Mouse (Mus musculus): ENCODE measurements around the gene Dysf.

GRCm38 (mm10) chr6:84009915-84010302 lies 1.5 kb downstream of the Dysf start:
- TF ChIP-seq ZC3H11A (IDR thresholded peaks at IDR 0.05; ENCODE audit: low read depth, low read length): no peak
- TF ChIP-seq TBP (conservative IDR thresholded peaks at IDR 0.05; ENCODE audit: low read depth, low read length): no peak
- no peak for TF ChIP-seq HCFC1 (IDR thresholded peaks at IDR 0.05; ENCODE audit: low read depth, low read length)
- no peak for TF ChIP-seq CTCF (conservative IDR thresholded peaks at IDR 0.05 in 1 of 2, IDR thresholded peaks at IDR 0.05 in 1 of 2; ENCODE audit: low read depth in 2 of 2, low read length in 2 of 2)
- no peak for TF ChIP-seq ELF1 (IDR thresholded peaks at IDR 0.05; ENCODE audit: low read depth, low read length)
- TF ChIP-seq ZNF384 (IDR thresholded peaks at IDR 0.05; ENCODE audit: low read depth, low read length): no peak
- TF ChIP-seq ZKSCAN1 (IDR thresholded peaks at IDR 0.05; ENCODE audit: borderline replicate concordance, low read depth, low read length): no peak
- no peak for TF ChIP-seq MEF2A (IDR thresholded peaks at IDR 0.05; ENCODE audit: borderline replicate concordance, low read depth, low read length)
- no peak for TF ChIP-seq MAFK (IDR thresholded peaks at IDR 0.05; ENCODE audit: insufficient replicate concordance, low read length)
- TF ChIP-seq CHD1 (IDR thresholded peaks at IDR 0.05; ENCODE audit: low read depth, low read length): no peak
- no peak for TF ChIP-seq CHD2 (IDR thresholded peaks at IDR 0.05; ENCODE audit: low read length)
- no peak for TF ChIP-seq USF2 (conservative IDR thresholded peaks at IDR 0.05; ENCODE audit: low read depth, low read length)
